Mouse (Mus musculus) G1E (cell line): ENCODE data around the gene Zfp78.

Experiments
- CTCF ChIP-seq: IDR thresholded peaks from 2 replicates; pipeline ENCODE4 v1.5.1; 2012; ENCODE audit warnings: low read depth, low read length, inconsistent platforms, mixed read lengths
- GATA1 ChIP-seq: IDR thresholded peaks from 2 replicates; pipeline ENCODE4 v1.6.1; 2012; ENCODE audit warnings: borderline replicate concordance, low read length, inconsistent platforms, mixed read lengths
- TAL1 ChIP-seq: conservative IDR thresholded peaks from 2 replicates; pipeline ENCODE4 v1.6.1; 2012; ENCODE audit warnings: low read depth, low read length, inconsistent platforms, mixed read lengths

GRCm38 (mm10) chr7:6386995-6387394, 23.9 kb downstream of the Zfp78 start:
- TF ChIP-seq CTCF (no peak), GATA1 (no peak), TAL1 (no peak)
